Mouse (Mus musculus): Measurements from ENCODE around the gene Scn11a. TPM values are rescaled to one million over a fixed set of nuclear protein-coding genes. Genes with fewer than 3 reads are reported as not detected.

Scn11a gene
- total RNA-seq (2014; fragmentation: Nextera tagmentation) (not detected in 2 replicates), total RNA-seq (2017) (under 0.01 and 0.06 TPM in 2 replicates), polyA plus RNA-seq (2012) (not detected in 2 replicates)

DNA sequence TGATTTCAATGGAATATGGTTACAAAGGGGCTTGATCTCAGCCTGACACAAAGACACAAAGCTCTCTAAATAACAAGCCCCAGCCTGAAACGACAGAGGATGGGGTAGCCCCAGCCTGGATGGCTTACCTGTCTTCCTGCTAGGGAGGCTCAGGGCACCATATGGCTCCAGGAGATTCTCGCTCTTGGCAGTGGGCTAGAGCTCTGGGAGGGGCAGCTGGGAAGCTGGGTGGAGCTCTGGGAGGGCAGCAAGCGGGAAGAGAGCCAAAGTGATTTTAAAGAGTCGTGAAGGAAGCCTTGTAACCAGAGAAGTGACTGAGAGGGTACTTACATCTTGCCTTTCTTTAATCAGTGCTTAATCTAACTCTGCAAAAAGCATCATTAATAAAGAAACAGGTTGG, at the start of gene Scn11a:
Gene Scn11a, minus strand, starts transcription at position 160 of the 400 bp plus-strand sequence.
- H3K4me3 ChIP-seq (ENCODE audit: low read depth, low read length), result no peak within 1 kb of the TSS
- TF ChIP-seq POLR2AphosphoS5 (IDR thresholded peaks at IDR 0.05; ENCODE audit: insufficient replicate concordance, low read depth, low read length) (no peak), GATA1 (IDR thresholded peaks at IDR 0.05; ENCODE audit: borderline replicate concordance, low read length) (no peak), TAL1 (conservative IDR thresholded peaks at IDR 0.05; ENCODE audit: low read depth, low read length) (no peak), GATA2 (IDR thresholded peaks at IDR 0.05; ENCODE audit: borderline replicate concordance, low read depth, low read length) (no peak), CTCF (IDR thresholded peaks at IDR 0.05; ENCODE audit: low read depth, low read length) (no peak)
- H3K4me1 ChIP-seq (ENCODE audit: insufficient read depth, low read depth, low read length), result no peaks in the 10 kb centered on the region
- ATAC-seq (ENCODE audit: extremely low read depth, insufficient number of reproducible peaks, low FRiP score, poor library complexity, severe bottlenecking) (no peak), DNase-seq (ENCODE audit: low spot score) (no peak)
- H3K36me3 ChIP-seq (replicated peaks), result no peaks in the 10 kb centered on the region
- H3K27me3 ChIP-seq (ENCODE audit: insufficient read depth, low read length), result no peaks in the 10 kb centered on the region
- H3K9me3 ChIP-seq (replicated peaks), result peaks cover 56% of the 10 kb centered on the region

DNA sequence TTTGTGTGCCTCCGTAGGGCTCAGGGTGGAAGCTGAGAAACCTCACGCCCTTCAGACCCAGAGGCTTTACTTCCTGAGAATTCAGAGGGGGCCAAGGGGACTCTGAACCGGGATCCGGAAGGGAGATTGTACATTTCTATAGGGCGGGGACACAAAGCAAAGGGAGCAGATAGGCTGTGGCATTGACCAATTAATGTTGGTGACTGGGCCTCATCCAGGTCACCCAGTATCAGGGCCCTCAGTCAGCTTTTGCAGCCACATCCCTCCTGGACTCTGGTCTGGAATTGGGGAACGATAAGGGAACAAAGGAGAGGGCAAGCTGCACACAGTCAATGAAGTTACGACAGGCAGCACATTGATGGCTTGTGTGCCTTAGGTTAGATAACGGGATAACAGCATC, 28.9 kb upstream of the Scn11a start:
- Histone ChIP-seq H3K9me3 (replicated peaks) (peaks cover 38% of the 10 kb centered on the region), H3K4me3 (ENCODE audit: low read depth, low read length) (no peak overlapping the region), H3K27me3 (ENCODE audit: insufficient read depth, low read length) (no peaks in the 10 kb centered on the region), H3K4me1 (ENCODE audit: insufficient read depth, low read depth, low read length) (no peaks in the 10 kb centered on the region), H3K36me3 (replicated peaks) (no peaks in the 10 kb centered on the region)
- no peak for TF ChIP-seq GATA1 (IDR thresholded peaks at IDR 0.05; ENCODE audit: borderline replicate concordance, low read length)
- no peak for TF ChIP-seq GATA2 (IDR thresholded peaks at IDR 0.05; ENCODE audit: borderline replicate concordance, low read depth, low read length)
- no peak for TF ChIP-seq TAL1 (conservative IDR thresholded peaks at IDR 0.05; ENCODE audit: low read depth, low read length)
- TF ChIP-seq POLR2AphosphoS5 (IDR thresholded peaks at IDR 0.05; ENCODE audit: insufficient replicate concordance, low read depth, low read length), result no peak
- no peak for TF ChIP-seq CTCF (IDR thresholded peaks at IDR 0.05; ENCODE audit: low read depth, low read length)
- ATAC-seq (ENCODE audit: extremely low read depth, insufficient number of reproducible peaks, low FRiP score, poor library complexity, severe bottlenecking) (no peak), DNase-seq (ENCODE audit: low spot score) (no peak)

GRCm38 (mm10) chr9:119853071-119853846, 28.0 kb upstream of the Scn11a start:
- DNase-seq (ENCODE audit: low spot score) (no peak), ATAC-seq (ENCODE audit: extremely low read depth, insufficient number of reproducible peaks, low FRiP score, poor library complexity, severe bottlenecking) (no peak)
- Histone ChIP-seq H3K36me3 (replicated peaks) (no peaks in the 10 kb centered on the region), H3K4me1 (ENCODE audit: insufficient read depth, low read depth, low read length) (no peaks in the 10 kb centered on the region), H3K27me3 (ENCODE audit: insufficient read depth, low read length) (no peaks in the 10 kb centered on the region), H3K9me3 (replicated peaks) (peaks cover 40% of the 10 kb centered on the region), H3K4me3 (ENCODE audit: low read depth, low read length) (no peak overlapping the region)
- TF ChIP-seq POLR2AphosphoS5 (IDR thresholded peaks at IDR 0.05; ENCODE audit: insufficient replicate concordance, low read depth, low read length) (no peak), CTCF (IDR thresholded peaks at IDR 0.05; ENCODE audit: low read depth, low read length) (no peak), TAL1 (conservative IDR thresholded peaks at IDR 0.05; ENCODE audit: low read depth, low read length) (no peak), GATA2 (IDR thresholded peaks at IDR 0.05; ENCODE audit: borderline replicate concordance, low read depth, low read length) (no peak), GATA1 (IDR thresholded peaks at IDR 0.05; ENCODE audit: borderline replicate concordance, low read length) (no peak)

DNA sequence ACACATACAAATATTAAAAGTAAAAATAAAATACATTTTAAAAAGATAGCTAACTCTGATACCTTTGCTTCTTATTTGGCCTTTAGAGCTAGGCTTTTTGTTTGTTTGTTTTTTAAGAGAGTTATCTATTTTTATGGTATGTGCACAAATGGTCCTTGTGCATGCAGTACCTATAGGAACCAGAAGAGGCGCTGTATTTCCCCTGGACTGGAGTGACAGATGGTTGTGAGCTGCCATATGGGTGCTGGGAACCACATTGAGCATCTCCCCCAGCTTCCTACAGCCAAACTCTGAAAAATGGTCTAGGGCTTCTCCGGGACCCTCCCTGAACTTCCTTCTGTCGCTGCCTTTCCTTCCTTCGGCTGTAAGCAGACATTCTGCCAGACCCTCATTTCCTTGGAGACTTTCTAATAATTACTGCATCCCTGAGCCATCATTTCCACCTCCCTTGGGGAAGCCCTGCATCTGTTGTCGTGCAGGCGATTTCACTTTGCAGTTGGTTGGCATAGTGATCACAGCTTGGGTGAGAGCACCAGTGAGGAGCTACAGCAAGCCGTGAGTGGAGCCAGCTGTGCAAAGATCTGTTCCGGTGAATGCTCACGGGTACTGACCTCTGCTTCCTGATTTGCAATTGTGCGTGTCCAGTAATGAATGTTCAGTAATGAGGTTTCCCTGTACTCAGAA, 27.2 kb upstream of the Scn11a start:
- Histone ChIP-seq H3K4me3 (ENCODE audit: low read depth, low read length) (no peak overlapping the region), H3K36me3 (replicated peaks) (no peaks in the 10 kb centered on the region), H3K27me3 (ENCODE audit: insufficient read depth, low read length) (no peaks in the 10 kb centered on the region), H3K4me1 (ENCODE audit: insufficient read depth, low read depth, low read length) (no peaks in the 10 kb centered on the region), H3K9me3 (replicated peaks) (peaks cover 42% of the 10 kb centered on the region)
- ATAC-seq (ENCODE audit: extremely low read depth, insufficient number of reproducible peaks, low FRiP score, poor library complexity, severe bottlenecking), result no peak
- no peak for DNase-seq (ENCODE audit: low spot score)
- no peak for TF ChIP-seq CTCF (IDR thresholded peaks at IDR 0.05; ENCODE audit: low read depth, low read length)
- TF ChIP-seq GATA2 (IDR thresholded peaks at IDR 0.05; ENCODE audit: borderline replicate concordance, low read depth, low read length), result no peak
- no peak for TF ChIP-seq POLR2AphosphoS5 (IDR thresholded peaks at IDR 0.05; ENCODE audit: insufficient replicate concordance, low read depth, low read length)
- no peak for TF ChIP-seq TAL1 (conservative IDR thresholded peaks at IDR 0.05; ENCODE audit: low read depth, low read length)
- no peak for TF ChIP-seq GATA1 (IDR thresholded peaks at IDR 0.05; ENCODE audit: borderline replicate concordance, low read length)

GRCm38 (mm10) chr9:119849214-119849613, 24.0 kb upstream of the Scn11a start:
- Histone ChIP-seq H3K36me3 (replicated peaks) (no peaks in the 10 kb centered on the region), H3K27me3 (ENCODE audit: insufficient read depth, low read length) (no peaks in the 10 kb centered on the region), H3K4me1 (ENCODE audit: insufficient read depth, low read depth, low read length) (no peaks in the 10 kb centered on the region), H3K4me3 (ENCODE audit: low read depth, low read length) (no peak overlapping the region), H3K9me3 (replicated peaks) (peaks cover 61% of the 10 kb centered on the region)
- ATAC-seq (ENCODE audit: extremely low read depth, insufficient number of reproducible peaks, low FRiP score, poor library complexity, severe bottlenecking) (no peak), DNase-seq (ENCODE audit: low spot score) (no peak)
- TF ChIP-seq TAL1 (conservative IDR thresholded peaks at IDR 0.05; ENCODE audit: low read depth, low read length) (no peak), GATA2 (IDR thresholded peaks at IDR 0.05; ENCODE audit: borderline replicate concordance, low read depth, low read length) (no peak), CTCF (IDR thresholded peaks at IDR 0.05; ENCODE audit: low read depth, low read length) (no peak), POLR2AphosphoS5 (IDR thresholded peaks at IDR 0.05; ENCODE audit: insufficient replicate concordance, low read depth, low read length) (no peak), GATA1 (IDR thresholded peaks at IDR 0.05; ENCODE audit: borderline replicate concordance, low read length) (no peak)

DNA sequence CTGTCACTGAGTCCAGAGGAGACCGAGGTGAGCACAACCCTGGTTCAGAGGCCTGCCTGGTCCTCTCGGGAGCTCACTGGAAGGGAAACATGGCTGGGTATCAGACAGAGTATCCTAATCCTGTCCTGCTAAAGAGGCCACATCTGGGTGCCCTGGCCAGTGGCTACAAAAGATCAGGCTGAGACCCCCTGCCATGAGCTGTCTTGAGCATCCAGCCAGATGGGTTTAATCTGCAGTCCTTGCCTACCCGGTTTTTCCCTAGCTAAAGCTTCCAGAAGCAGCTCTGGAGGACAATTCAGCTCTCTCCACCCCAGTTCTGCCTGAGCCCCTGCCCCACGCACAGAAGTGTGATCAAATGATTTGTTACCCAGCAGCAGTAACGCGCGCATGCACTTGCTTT, 23.4 kb upstream of the Scn11a start:
- TF ChIP-seq GATA2 (IDR thresholded peaks at IDR 0.05; ENCODE audit: borderline replicate concordance, low read depth, low read length), result no peak
- no peak for TF ChIP-seq CTCF (IDR thresholded peaks at IDR 0.05; ENCODE audit: low read depth, low read length)
- TF ChIP-seq GATA1 (IDR thresholded peaks at IDR 0.05; ENCODE audit: borderline replicate concordance, low read length), result no peak
- no peak for TF ChIP-seq TAL1 (conservative IDR thresholded peaks at IDR 0.05; ENCODE audit: low read depth, low read length)
- no peak for TF ChIP-seq POLR2AphosphoS5 (IDR thresholded peaks at IDR 0.05; ENCODE audit: insufficient replicate concordance, low read depth, low read length)
- no peak overlapping the region for H3K4me3 ChIP-seq (ENCODE audit: low read depth, low read length)
- no peaks in the 10 kb centered on the region for H3K4me1 ChIP-seq (ENCODE audit: insufficient read depth, low read depth, low read length)
- H3K27me3 ChIP-seq (ENCODE audit: insufficient read depth, low read length), result no peaks in the 10 kb centered on the region
- no peaks in the 10 kb centered on the region for H3K36me3 ChIP-seq (replicated peaks)
- DNase-seq (ENCODE audit: low spot score), result no peak
- peaks cover 64% of the 10 kb centered on the region for H3K9me3 ChIP-seq (replicated peaks)
- no peak for ATAC-seq (ENCODE audit: extremely low read depth, insufficient number of reproducible peaks, low FRiP score, poor library complexity, severe bottlenecking)
